Mouse (Mus musculus): ENCODE measurements around the gene Pdzrn4. TPM values are rescaled to one million over a fixed set of nuclear protein-coding genes. Genes with fewer than 3 reads are reported as not detected.
"Not testable (repeated sequence)": the region's sequence is repeated elsewhere in the genome, so short reads cannot be mapped to it uniquely, and the experiment has no call there.

Gene Pdzrn4
- 3.0 and 3.7 TPM in 2 replicates for polyA plus RNA-seq (2015; fragmentation: Nextera tagmentation; extraction: Ambion mirVana)

DNA sequence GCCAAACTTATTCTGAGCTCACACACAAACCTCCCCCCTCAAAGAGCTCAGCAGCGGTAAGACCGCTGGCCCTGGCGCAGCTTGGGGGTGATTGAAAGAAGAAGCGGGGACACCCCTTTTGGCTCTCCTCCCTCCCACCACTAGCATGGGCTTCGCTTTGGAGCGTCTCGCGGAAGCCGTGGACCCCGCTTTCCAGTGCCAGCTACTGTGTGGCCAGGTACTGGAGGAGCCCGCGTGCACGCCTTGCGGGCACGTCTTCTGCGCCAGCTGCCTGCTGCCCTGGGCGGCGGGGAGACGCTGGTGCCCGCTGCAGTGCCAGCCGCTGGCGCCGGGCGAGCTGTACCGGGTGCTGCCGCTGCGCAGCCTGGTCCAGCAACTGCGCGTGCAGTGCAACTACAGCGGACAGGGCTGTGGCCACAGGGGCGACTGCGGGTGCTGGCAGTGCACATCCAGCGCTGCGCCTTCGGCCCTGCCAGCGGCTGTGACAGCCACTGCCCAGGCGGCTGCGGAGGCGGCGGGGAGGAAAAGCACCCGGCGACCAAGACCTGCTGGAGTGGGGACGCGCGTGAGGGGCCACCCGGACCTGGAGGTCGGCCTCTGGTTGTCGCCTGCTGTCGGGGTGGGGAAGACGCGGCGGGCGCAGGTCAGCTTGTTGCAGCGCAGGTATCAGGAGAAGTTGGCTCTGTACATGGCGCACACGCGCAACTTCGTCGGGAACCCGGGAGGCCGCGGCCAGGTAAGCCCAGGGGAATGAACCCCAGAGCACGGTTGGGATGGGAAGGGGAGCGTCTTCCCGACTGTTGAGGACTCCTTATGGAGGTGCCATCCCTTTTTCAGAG, at the start of gene Pdzrn4:
Pdzrn4 (plus strand) TSS at position 112 of the 839 bp plus-strand sequence.
- peak; percentile 59; the same call in 1 of the 2 replicates for ATAC-seq (ENCODE audit: low FRiP score, low read depth)

DNA sequence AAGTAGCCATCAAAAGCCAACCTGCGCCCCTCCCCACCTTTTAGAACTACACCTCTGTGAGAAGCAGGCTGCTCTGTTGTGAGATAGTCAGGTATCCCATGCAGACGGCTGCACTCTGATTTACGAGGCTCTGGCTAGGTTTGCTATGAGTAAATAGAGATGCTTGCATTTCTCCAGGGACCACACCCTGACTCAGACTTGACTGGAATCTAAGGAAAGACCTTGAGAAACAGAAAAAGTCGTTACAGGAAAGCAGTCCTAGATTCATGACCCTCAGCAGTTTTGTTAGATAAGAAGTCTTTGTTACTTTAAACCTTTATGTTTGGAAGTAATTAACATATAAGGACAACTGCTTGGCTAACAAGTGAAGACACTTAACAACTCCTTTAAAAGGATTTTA, 49.3 kb upstream of the Pdzrn4 start:
- Histone ChIP-seq H3K9me3 (no peaks in the 10 kb centered on the region), H3K36me3 (no peaks in the 10 kb centered on the region), H3K9ac (no peak overlapping the region), H3K27ac (no peak overlapping the region), H3K27me3 (no peaks in the 10 kb centered on the region), H3K4me3 (no peak overlapping the region), H3K4me1 (no peaks in the 10 kb centered on the region), H3K4me2 (replicated peaks) (no peak overlapping the region)
- 38% methylated on average over 4 of the region's 4 CpGs for WGBS
- ATAC-seq (ENCODE audit: low FRiP score, low read depth), result no peak

More for the DNA sequence above, at the start of gene Pdzrn4:
- Histone ChIP-seq H3K4me1 (peaks cover 28% of the 10 kb centered on the region; the same call in 1 of the 2 replicates), H3K4me2 (replicated peaks) (peak within 1 kb of the TSS; percentile 98), H3K9ac (peak within 1 kb of the TSS; percentile 66), H3K36me3 (no peaks in the 10 kb centered on the region), H3K27me3 (peaks cover 40% of the 10 kb centered on the region), H3K27ac (no peak within 1 kb of the TSS), H3K9me3 (no peaks in the 10 kb centered on the region), H3K4me3 (peak within 1 kb of the TSS; percentile 62)
- WGBS, result under 1% methylated on average over 65 of the region's 65 CpGs

DNA sequence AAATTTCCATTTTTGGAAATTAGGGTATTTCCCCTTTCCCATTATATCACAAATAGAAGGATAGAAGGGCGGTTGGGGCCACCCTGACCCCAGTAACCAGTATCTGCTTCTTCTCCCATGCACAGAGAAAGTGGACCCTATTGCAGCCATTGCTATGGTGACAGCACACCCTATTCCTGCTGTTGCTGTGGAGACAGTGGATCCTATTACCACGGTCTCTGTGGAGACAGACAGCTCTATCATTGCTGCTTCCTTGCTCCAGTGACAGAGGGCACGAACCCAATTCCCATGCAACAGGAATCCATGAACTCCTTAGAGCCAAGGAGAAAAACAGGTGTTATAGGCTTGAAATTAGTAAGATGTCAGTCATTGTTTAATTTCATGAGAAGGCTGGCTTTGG, 48.8 kb upstream of the Pdzrn4 start:
- Histone ChIP-seq H3K4me3 (no peak overlapping the region), H3K9me3 (no peaks in the 10 kb centered on the region), H3K36me3 (no peaks in the 10 kb centered on the region), H3K4me2 (replicated peaks) (no peak overlapping the region), H3K9ac (no peak overlapping the region), H3K27me3 (no peaks in the 10 kb centered on the region), H3K4me1 (no peaks in the 10 kb centered on the region), H3K27ac (no peak overlapping the region)
- WGBS, result 31% methylated on average over 3 of the region's 3 CpGs
- no peak for ATAC-seq (ENCODE audit: low FRiP score, low read depth)

DNA sequence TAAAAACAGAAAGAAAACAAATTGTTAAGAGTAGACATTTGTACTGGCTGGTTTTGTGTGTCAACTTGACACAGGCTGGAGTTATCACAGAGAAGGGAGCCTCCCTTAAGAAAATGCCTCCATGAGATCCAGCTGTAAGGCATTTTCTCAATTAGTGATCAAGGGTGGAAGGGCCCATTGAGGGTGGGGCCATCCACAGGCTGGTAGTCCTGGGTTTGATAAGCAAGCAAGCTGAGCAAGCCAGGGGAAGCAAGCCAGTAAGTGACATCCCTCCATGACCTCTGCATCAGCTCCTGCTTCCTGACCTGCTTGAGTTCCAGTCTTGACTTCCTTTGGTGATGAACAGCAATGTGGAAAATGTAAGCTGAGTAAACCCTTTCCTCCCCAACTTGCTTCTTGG, 48.2 kb upstream of the Pdzrn4 start:
- ATAC-seq (ENCODE audit: low FRiP score, low read depth); H3K4me1 ChIP-seq; H3K4me3 ChIP-seq; H3K36me3 ChIP-seq; H3K27me3 ChIP-seq; H3K4me2 ChIP-seq (replicated peaks); H3K9ac ChIP-seq; H3K27ac ChIP-seq; H3K9me3 ChIP-seq: not testable (repeated sequence)

DNA sequence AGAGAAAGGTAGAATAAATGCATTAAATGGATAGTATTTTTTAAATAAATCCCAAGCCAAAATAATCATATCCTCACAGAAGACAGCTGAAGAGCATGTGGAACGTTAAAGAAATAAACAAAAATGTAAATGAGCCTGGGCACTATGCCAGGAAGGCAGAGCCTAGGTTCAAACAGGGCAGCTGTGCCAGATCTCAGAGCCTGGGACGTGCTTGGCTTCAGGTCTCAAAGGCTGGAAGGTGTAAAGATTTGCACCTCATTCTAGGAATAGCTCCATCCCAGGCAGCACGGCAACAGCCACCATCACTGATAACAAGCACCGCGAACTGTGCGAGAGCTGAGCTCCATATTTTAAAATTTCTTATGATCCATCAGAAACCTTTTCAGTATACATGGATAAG, 32.5 kb upstream of the Pdzrn4 start:
- Histone ChIP-seq H3K4me1 (0 out of 2 replicates have a peak, but pooled peaks cover 2% of the 10 kb centered on the region), H3K27me3 (0 out of 2 replicates have a peak, but pooled peaks cover 3% of the 10 kb centered on the region), H3K9me3 (no peaks in the 10 kb centered on the region), H3K9ac (no peak overlapping the region), H3K36me3 (no peaks in the 10 kb centered on the region), H3K4me3 (no peak overlapping the region), H3K27ac (no peak overlapping the region), H3K4me2 (replicated peaks) (no peak overlapping the region)
- no peak for ATAC-seq (ENCODE audit: low FRiP score, low read depth)
- WGBS, result 27% methylated on average over 6 of the region's 6 CpGs

DNA sequence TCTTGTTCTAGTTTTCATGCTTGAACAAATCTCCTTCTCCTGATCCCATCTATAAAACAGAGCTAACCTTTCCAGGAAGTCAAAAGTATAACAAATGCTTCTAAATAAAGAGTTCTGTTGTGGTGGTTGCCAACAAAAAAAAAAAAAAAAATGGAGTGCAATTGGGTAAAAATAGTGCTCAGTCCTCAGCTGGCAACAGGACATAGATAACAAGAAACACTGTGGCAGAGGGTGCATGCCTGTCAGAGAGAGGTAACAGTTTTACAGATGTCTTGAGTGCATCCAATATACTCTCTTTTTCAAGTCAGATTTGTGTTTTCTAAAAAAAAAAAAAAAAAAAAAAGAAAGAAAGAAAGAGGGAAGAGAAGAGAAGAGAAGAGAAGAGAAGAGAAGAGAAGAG, 32.1 kb upstream of the Pdzrn4 start:
- no peak for ATAC-seq (ENCODE audit: low FRiP score, low read depth)
- Histone ChIP-seq H3K4me2 (replicated peaks) (no peak overlapping the region), H3K27ac (no peak overlapping the region), H3K36me3 (no peaks in the 10 kb centered on the region), H3K9me3 (no peaks in the 10 kb centered on the region), H3K9ac (no peak overlapping the region), H3K27me3 (0 out of 2 replicates have a peak, but pooled peaks cover 3% of the 10 kb centered on the region), H3K4me1 (0 out of 2 replicates have a peak, but pooled peaks cover 2% of the 10 kb centered on the region), H3K4me3 (no peak overlapping the region)

DNA sequence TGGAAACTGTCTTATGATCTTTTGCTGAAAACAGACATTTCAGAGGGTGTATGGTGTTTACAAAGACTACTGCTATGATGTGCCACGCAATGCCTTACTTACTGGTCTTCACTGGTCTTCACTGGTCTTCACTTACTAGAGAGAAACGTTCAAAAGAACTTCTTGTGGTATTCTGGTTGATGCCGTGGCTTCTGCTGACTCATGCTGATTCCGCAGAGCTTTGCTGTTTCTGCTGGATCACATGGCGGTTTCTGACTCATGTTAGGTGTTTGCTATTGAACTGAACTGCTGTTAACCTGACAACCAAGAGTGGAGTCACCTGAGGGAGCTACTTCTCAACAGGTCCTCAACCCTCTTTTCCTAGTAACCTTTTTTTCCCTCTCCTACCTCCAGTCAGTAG, 1.9 kb upstream of the Pdzrn4 start:
- Histone ChIP-seq H3K9me3 (no peaks in the 10 kb centered on the region), H3K36me3 (no peaks in the 10 kb centered on the region), H3K4me2 (replicated peaks) (no peak overlapping the region), H3K27me3 (peaks cover 36% of the 10 kb centered on the region), H3K4me3 (no peak overlapping the region), H3K9ac (no peak overlapping the region), H3K27ac (no peak overlapping the region), H3K4me1 (peaks cover 28% of the 10 kb centered on the region; the same call in 1 of the 2 replicates)
- ATAC-seq (ENCODE audit: low FRiP score, low read depth), result no peak
- 85% methylated on average over 5 of the region's 5 CpGs for WGBS

DNA sequence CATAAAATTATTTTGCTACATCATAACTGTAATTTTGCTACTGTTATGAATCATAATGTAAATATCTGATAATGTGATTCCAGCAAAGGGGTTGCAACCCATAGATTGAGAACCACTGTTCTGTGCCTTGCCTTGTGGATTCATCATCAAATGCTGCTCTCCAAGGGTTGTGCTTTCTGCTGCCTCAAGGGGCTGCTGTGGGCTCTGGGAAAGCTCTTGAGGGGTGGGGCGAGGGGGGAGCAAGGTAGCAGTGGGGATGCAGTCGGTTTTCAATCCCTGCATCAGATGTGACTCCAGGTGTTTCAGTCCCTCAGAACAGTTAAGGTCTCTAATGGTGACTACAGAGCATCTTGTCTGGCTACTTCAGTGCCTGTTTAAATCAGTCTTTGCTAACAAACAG, 2.1 kb downstream of the Pdzrn4 start:
- H3K9ac ChIP-seq, result no peak overlapping the region
- WGBS, result 31% methylated on average over 2 of the region's 2 CpGs
- no peaks in the 10 kb centered on the region for H3K9me3 ChIP-seq
- H3K4me3 ChIP-seq, result no peak overlapping the region
- H3K27ac ChIP-seq, result no peak overlapping the region
- peak overlapping the region; percentile 98 for H3K4me2 ChIP-seq (replicated peaks)
- no peak for ATAC-seq (ENCODE audit: low FRiP score, low read depth)
- H3K27me3 ChIP-seq, result peaks cover 40% of the 10 kb centered on the region
- H3K4me1 ChIP-seq, result peaks cover 28% of the 10 kb centered on the region; the same call in 1 of the 2 replicates
- no peaks in the 10 kb centered on the region for H3K36me3 ChIP-seq

DNA sequence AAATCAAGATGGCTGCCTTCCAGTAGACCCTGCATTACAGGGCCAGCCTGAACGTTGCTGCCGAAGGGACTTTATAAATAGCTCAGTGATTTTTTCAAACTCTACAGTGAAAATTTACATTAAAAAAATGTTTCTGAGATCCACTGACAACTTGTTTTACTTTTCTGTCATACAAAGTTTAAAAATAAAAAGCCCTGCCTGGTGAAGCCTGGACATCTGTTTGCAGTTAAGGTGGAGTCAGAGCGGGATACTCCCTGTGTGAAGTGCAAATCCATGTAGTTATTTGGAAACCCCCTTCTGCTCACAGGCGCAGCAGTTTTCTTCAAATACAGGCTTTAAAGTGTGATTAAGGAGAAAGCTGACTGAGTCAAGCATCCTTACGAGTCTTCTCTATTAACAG, 2.6 kb downstream of the Pdzrn4 start:
- H3K27me3 ChIP-seq, result peaks cover 40% of the 10 kb centered on the region
- no peak overlapping the region for H3K9ac ChIP-seq
- H3K36me3 ChIP-seq, result no peaks in the 10 kb centered on the region
- H3K9me3 ChIP-seq, result no peaks in the 10 kb centered on the region
- WGBS, result 19% methylated on average over 5 of the region's 5 CpGs
- no peak overlapping the region for H3K4me3 ChIP-seq
- ATAC-seq (ENCODE audit: low FRiP score, low read depth), result peak; percentile 60; the same call in 1 of the 2 replicates
- H3K27ac ChIP-seq, result no peak overlapping the region
- peaks cover 28% of the 10 kb centered on the region; the same call in 1 of the 2 replicates for H3K4me1 ChIP-seq
- peak overlapping the region; percentile 30; the same call in 1 of the 2 replicates for H3K4me2 ChIP-seq (replicated peaks)

DNA sequence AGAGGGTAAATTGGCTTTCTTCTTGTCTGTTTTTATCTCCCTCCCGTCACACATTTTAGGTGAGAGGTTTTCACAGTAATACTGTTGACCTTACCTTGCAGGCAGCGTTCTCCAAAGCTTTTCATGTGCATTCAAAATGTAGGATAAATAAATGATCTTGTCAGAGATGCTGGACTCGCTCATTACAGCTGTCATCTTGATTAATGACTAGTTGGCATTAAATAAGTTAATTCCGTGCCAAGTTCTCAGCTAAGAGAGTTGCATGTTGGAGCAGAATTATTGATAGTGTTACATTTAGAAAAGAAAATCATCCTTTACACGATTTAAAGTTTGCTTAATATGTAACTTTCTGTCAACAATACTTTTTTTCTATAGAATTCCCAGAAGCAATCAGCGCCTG, 4.9 kb downstream of the Pdzrn4 start:
- H3K9ac ChIP-seq, result no peak overlapping the region
- H3K9me3 ChIP-seq, result no peaks in the 10 kb centered on the region
- H3K27ac ChIP-seq, result no peak overlapping the region
- no peaks in the 10 kb centered on the region for H3K36me3 ChIP-seq
- H3K4me1 ChIP-seq, result peaks cover 26% of the 10 kb centered on the region; the same call in 1 of the 2 replicates
- H3K4me2 ChIP-seq (replicated peaks), result no peak overlapping the region
- H3K27me3 ChIP-seq, result peaks cover 23% of the 10 kb centered on the region
- no peak overlapping the region for H3K4me3 ChIP-seq
- no peak for ATAC-seq (ENCODE audit: low FRiP score, low read depth)
- 60% methylated on average over 6 of the region's 6 CpGs for WGBS

DNA sequence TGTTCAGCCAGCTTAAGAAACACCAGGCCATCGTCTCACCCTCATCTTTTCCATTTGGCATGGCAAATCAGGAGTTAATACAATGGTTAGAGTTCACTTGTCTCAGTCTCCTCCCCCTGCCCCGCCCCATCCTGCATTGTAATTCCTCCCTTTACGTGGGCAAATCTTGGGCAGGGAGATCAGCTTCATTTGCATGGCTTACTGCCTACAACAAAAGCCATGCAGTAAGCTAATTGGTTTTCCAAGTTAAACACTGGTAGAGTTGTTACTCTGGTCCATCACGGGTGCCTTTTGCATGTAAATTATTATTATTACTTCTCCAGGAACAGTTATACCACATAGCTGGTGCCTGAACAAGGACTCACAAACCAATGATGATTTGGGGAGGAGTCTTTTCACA, 18.6 kb downstream of the Pdzrn4 start:
- ATAC-seq (ENCODE audit: low FRiP score, low read depth), result no peak; the same call in 1 of the 2 replicates
- no peaks in the 10 kb centered on the region for H3K36me3 ChIP-seq
- H3K4me2 ChIP-seq (replicated peaks), result no peak overlapping the region
- H3K4me1 ChIP-seq, result peaks cover 30% of the 10 kb centered on the region
- H3K27ac ChIP-seq, result no peak overlapping the region
- H3K27me3 ChIP-seq, result peaks cover 1% of the 10 kb centered on the region; the same call in 1 of the 2 replicates
- H3K4me3 ChIP-seq, result no peak overlapping the region
- 19% methylated on average over 4 of the region's 4 CpGs for WGBS
- no peaks in the 10 kb centered on the region for H3K9me3 ChIP-seq
- H3K9ac ChIP-seq, result no peak overlapping the region

DNA sequence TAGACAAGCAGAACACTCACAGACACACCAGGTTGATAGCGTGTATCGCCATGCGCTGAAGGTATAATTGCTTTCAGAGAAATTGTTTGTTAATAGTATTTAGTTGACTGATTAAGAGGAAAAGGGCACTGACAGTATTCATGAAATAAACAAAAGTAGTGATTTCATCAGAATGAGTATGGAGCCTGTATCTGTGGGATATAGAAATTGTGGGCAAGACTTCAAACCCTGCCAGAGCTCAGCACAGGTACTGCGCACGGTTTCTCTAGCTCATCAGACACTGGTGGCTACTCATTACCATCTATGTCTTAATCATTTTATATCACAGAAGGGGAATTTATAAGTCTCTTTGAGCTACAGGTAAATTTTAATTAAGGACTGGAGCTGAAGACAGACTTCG, 19.5 kb downstream of the Pdzrn4 start:
- H3K9me3 ChIP-seq, result no peaks in the 10 kb centered on the region
- ATAC-seq (ENCODE audit: low FRiP score, low read depth), result no peak
- 63% methylated on average over 6 of the region's 6 CpGs for whole genome bisulfite sequencing
- peaks cover 30% of the 10 kb centered on the region for H3K4me1 ChIP-seq
- peaks cover 3% of the 10 kb centered on the region; the same call in 1 of the 2 replicates for H3K27me3 ChIP-seq
- no peak overlapping the region for H3K4me2 ChIP-seq (replicated peaks)
- H3K27ac ChIP-seq, result no peak overlapping the region
- no peak overlapping the region for H3K9ac ChIP-seq
- no peak overlapping the region for H3K4me3 ChIP-seq
- H3K36me3 ChIP-seq, result no peaks in the 10 kb centered on the region

Data from limb, embryonic 13.5 days (tissue).